Mouse (Mus musculus): Measurements from ENCODE around the gene Atg7. TPM values are rescaled to one million over a fixed set of nuclear protein-coding genes. Genes with fewer than 3 reads are reported as not detected.

Gene Atg7
- total RNA-seq, 2 experiments from 2014 or later, result 7.5 to 10.3 TPM

DNA sequence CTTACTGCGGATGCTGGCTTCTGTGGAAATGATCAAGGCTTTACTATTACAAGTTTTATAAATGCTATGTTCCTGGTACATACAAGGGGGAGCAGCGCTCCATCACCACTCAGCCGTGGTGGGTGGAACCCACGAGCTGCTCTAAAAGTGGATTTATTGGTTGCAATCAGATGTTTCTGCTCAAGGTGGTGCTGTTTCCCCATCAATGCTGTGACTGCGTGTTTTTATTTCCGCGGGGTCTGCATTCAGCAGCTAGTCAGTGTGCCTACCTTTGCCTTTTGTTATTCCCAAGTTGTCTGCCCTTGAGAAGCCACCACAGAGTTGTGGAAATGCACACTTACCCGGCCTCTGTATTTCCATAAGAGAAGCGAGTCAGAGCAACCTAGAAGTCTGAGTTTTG, 81.0 kb downstream of the Atg7 start:
- intact Hi-C loops (cut with DNase I; ENCODE audit: low total_unique reads), result loop anchor here (5.0 to 10.0 kb wide), 3 partner anchors 81 to 311 kb away; partner anchors contain the start of gene Tamm41
- peak; percentile 33 for DNase-seq

DNA sequence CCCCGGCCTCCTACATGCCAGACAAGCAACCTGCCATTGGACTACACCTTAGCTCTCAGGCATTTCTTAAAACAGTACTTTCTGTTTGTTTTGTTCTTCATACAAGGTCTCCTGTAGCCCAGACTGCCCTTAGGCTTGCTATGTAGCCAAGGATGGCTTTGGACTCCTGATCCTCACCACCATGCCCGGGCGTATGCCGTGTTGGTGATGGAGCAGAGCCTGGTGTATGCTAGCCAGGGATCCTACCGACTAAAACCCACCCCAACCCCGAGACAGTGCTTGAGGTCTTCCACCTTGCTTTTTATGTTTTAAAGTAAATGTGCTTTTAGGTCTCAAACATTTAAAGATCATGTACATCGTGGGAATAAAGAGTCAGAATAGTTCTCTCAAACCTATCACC, 81.5 kb downstream of the Atg7 start:
- no peak for DNase-seq
- intact Hi-C loops (cut with DNase I; ENCODE audit: low total_unique reads), result loop anchor here (5.0 to 10.0 kb wide), 3 partner anchors 80 to 310 kb away; partner anchors contain the start of gene Tamm41

DNA sequence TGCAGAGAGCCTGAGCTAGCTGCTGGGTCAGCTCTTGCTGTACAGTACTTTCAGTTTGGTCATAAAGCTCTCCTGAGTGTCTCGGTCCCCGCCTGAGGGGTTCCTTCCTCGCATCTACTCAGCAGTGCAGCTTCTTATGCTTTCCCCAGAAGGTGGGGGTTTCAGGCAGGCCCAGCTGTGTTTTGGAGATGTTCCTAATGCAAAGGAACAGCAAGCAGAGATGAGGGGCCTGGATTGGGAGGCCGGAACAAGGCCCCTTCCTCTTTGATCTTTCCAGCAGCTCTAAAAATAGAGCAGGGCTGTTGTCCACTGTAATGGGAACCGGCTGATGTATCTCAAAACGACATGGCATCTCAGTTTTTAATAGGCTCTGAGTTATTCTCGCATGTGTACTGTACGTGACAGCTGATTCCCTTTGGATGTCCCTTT, 82.3 kb downstream of the Atg7 start:
- no peak for DNase-seq
- intact Hi-C loops (cut with DNase I; ENCODE audit: low total_unique reads), result loop anchor here (10.0 kb wide), 2 partner anchors 80 to 310 kb away; partner anchors contain the start of gene Tamm41

DNA sequence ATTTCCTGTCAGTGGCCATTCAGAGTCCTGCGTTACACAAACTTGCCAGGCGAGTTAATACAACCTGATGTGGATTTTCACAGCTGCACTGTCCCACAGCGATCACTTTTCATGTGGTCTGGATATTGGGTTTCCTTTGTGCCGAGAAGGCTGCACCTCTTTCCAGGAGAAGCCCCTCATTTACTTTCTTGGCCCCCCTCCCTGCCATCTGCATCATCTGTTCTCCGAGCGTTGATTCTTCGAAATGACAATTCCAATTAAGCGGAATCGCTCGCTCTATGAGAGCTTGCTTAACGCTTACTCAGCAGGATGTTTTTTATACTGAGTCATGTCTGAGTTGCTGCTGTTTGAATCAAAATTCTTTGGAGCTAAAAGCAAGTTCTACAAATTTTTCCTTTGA, 83.8 kb downstream of the Atg7 start:
- no peak for DNase-seq
- intact Hi-C loops (cut with DNase I; ENCODE audit: low total_unique reads), result loop anchor here (10.0 kb wide), 2 partner anchors 78 to 308 kb away; partner anchors contain the start of gene Tamm41

DNA sequence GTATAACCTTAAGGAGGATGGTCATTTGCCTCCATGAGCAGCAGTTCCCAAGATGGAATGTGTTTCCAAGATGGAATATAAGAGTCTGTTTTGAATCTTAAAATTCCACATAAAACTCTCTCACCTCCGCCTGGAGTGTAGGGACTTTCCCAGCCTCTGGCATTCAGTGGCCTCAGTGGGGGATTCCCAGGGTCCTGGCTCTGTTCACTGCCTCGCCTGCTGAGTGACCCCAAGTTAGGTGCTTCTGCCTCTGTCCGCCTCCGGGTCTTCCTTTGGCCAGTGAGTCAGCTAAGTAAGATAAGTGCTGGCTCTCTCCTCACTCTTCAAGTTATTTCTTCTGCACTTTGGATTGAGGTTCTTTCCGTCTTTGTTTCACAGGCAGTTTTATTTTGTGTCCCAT, 90.3 kb downstream of the Atg7 start:
- DNase-seq, result no peak
- intact Hi-C loops (cut with DNase I; ENCODE audit: low total_unique reads), result no loop called here

DNA sequence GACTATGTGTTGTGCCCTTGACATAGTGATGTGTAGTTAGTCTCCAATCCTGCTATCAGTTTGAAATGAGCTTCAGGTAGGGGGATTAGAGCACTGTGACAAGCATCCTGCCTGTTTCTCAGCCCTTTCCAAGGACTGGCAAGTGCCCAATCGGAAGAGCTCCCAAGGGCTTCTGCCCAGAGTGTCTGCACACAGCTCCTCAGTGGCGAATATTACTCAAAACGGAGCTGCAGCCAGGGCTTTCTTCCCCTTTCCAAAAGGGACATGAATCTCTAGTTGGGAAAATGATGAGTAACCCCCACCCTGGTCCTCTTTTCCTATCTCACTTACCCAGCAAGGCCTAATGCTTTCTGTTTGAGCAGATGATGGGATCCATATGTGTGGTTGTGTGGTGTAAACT, 90.8 kb downstream of the Atg7 start:
- no peak for DNase-seq
- intact Hi-C loops (cut with DNase I; ENCODE audit: low total_unique reads), result no loop called here

DNA sequence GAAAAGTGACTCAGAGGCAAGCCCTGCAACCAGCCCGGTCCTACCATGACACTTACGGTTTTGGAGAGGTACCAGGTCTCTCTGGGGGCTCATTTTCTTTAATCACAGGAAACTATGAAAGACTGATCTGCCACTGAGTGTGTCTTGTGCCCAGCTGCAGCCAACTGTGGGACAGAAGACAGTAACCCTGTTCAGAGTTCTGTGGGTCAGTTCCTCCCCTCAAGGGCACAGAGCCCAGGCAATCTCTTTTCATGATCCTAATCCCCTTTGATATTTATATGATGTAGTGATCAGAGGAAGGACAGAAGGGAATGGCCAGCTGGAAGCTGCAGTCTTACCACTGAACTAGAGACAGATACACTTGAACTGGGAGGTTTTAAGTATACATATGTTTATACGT, 92.2 kb downstream of the Atg7 start:
- intact Hi-C loops (cut with DNase I; ENCODE audit: low total_unique reads), result no loop called here
- DNase-seq, result no peak

DNA sequence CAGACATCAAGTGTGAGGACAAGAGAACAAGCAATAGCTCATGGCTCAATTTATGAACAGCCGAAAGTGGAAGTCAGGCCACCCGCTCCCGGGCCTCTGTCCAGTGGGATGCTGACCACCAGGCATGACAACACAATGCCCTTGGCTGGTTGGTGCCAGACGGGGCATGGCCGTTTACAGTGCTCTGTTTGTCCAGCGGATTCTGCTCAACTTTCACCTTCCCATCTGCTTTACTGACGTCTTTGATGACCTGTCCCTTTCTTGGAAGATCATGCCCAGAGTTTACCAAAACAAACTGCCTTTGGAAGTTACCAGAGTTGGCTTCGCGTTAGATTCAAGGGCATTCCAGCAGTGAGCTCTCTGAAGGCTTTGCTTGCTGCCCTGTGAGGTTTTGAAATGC, 93.5 kb downstream of the Atg7 start:
- intact Hi-C loops (cut with DNase I; ENCODE audit: low total_unique reads), result no loop called here
- DNase-seq, result no peak

DNA sequence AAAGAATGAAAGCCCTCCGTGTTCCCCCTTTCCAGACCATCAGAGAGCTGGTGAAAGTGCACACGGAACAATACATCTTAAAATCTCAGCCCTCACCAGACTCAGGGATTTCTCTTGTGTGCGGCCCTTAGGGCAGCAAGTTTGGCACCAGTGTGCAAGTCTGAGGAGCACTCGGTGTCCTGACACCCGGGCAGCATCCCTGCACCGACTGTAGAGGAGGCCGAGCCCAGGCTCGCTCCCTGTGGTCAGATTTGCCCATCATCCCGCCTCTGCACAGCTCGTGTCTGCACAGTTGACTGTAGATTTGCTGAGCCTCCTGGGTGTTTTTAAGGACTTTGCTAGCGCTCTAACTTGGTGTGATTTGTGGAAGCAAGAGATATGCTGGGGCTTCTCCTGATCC, 94.3 kb downstream of the Atg7 start:
- intact Hi-C loops (cut with DNase I; ENCODE audit: low total_unique reads), result no loop called here
- no peak for DNase-seq

DNA sequence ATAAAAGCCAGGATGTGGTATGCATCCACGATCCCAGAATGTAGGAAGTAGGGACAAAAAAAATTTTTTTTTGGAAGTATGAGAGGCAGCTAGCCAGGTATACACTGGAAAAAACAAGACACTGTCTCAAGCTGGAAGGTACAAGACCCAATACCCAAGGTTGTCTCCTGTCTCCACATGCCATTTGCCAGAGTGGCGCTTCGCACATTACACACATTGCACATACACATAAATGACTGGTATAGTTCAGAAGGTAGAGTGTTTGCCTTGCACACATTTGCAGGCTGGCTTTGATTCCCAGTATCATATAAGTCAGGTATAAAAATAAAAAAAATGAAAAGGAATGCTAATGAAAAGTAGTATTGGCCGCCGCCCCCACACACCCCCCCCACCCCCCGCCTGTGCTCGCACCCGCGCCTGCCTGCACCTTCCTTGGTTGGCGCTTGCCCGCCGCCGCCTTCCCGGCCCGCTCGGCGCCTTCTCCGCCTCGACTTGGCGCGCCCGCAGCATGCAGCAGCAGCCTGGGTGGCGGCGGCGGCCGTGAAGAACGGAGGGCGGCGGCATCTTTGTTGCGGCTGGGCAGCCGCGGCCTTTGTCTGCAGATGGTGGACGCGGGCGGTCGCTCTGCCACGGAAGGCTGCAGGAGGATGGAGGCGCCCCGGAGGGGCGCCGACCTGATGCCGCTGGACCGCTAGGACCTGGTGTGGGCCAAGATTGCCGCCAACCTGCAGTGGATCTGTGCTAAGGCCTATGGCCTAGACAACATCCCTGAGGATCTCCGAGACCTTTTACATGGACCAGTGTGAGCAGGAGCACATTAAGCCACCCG, 95.2 kb downstream of the Atg7 start:
- DNase-seq, result no peak
- intact Hi-C loops (cut with DNase I; ENCODE audit: low total_unique reads), result no loop called here

DNA sequence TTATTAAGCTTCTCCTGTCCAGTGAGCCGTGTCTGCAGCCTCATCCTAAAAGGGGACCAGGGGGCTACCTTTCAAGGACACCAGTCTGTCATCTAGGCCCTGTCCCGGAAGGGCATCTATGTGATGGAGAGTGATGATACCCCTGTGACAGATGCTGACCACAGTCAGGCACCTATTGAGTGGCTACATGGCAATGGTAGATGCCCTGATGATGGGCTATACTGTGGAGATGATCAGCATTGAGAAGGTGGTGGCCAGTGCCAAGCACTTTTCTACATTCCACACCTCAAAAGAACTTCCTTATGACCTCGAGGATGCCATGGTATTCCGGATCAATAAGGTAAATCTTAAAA, 95.8 kb downstream of the Atg7 start:
- intact Hi-C loops (cut with DNase I; ENCODE audit: low total_unique reads), result no loop called here
- no peak for DNase-seq

DNA sequence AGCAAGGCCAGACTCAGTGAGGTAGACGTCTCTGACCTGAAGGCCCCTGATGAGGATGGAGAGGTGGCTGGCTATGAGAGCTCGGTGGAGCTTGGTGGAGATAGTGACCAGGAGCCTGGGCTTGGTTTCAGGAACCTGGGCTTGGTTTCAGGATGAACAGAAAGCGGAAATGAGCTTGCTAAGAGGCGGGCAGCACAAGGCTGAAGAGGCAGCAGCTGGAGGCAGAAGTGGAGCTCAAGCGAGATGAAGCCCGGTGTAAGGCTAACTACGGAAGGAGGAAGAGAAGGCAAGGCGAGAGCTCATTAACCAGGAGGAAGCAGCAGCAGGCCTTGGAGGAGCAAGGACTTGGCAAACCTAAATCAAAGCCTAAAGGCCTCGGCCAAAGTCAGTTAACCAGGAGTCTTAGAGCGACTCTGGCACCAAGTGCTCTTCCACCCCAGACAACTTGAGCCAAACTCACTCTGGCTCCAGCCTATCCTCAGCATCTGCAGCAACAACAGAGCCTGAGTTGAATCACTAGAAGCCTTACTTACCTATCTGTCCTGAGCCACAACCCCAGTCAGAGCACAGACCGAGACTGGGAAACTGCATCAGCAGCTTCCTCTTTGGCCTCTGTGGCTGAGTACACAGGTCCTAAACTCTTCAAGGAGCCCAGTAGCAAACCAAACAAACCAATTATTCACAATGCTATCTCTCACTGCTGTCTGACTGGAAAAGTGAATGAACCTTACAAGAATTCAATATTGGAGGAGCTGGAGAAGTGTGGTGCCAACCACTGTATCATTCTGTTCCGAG, 99.5 kb downstream of the Atg7 start:
- intact Hi-C loops (cut with DNase I; ENCODE audit: low total_unique reads), result no loop called here
- no peak for DNase-seq

DNA sequence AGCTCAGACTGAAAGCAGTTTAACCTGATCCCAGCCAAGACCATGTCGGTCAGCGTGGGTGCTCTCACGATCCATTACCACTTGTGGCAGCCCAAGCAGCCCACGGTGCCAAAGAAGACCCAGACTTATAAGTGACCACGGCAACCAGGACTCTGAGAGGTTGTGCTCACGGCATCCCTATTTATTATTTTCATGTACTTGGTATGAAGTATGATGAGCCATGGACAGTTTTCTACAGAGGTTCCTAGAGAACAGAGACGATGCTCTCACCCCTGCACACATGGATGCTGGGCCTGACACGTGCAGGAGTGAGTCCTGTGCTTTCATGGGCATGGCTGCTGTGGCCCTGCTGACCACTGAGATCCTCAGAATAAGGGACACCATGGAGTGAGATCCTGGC, 100.2 kb downstream of the Atg7 start:
- intact Hi-C loops (cut with DNase I; ENCODE audit: low total_unique reads), result no loop called here
- no peak for DNase-seq

DNA sequence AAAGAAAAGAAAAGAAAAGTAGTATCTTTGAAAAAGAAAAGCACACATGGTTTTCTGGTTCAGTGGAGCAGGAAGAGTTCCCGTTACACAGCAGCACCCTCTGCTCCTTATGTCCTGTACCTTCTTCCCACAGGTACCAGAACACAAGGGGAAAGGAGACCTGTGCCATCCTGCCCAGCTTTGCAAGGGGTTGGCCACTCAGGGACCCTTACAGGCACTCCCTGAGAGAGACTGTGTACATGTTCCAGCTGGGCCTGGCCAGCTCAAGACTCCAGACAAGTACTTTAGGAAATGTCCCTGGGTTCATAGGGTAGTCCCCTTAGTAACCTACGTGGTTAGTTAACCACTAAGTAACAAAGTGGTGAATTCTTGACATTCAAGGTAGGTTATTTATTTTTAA, 100.9 kb downstream of the Atg7 start:
- intact Hi-C loops (cut with DNase I; ENCODE audit: low total_unique reads), result no loop called here
- DNase-seq, result no peak

DNA sequence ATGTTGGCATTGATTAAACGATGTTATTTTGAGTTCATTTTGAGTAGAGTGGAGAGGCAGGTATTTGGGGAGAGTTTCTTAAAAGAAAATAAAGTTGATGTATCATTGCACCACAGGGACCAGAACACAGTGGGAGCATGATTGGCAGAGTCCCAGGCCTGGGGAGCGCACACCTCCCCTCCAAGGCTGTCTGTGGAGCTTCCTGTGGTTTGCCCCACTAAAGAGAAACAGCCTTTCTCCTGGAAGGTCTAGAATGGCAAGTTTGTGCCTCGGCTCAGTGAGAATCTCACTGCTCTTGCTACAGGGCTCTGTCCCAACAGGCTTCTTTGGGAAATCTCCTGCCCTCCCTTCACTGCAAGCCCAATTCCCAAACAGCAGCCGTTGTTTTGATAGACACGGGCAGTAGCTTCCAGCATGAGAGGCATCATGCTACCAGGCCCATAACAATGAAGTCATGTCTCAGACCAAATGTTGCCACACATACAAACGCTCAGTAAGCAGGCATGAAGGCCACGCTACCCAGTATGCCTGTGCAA, 103.6 kb downstream of the Atg7 start:
- DNase-seq, result no peak
- intact Hi-C loops (cut with DNase I; ENCODE audit: low total_unique reads), result no loop called here

DNA sequence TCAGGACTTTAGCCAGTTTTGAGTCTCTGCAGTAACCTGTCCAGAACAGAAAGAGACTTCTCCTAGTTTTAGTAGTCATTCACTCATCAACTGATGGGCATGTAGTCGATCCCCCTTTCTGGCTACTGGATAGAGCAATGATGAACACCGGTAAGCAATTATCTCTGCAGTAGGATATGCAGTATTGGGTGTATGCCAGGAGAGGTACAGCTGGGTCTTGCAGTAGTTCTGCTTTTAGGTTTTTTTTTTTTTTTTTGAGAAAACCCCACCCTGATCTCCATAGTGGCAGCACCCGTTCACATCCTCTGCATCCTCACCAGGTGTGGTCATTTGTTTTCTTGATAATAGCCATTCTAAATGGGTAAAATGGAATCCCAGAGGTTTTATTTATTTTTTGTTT, 105.5 kb downstream of the Atg7 start:
- DNase-seq, result no peak
- intact Hi-C loops (cut with DNase I; ENCODE audit: low total_unique reads), result no loop called here

DNA sequence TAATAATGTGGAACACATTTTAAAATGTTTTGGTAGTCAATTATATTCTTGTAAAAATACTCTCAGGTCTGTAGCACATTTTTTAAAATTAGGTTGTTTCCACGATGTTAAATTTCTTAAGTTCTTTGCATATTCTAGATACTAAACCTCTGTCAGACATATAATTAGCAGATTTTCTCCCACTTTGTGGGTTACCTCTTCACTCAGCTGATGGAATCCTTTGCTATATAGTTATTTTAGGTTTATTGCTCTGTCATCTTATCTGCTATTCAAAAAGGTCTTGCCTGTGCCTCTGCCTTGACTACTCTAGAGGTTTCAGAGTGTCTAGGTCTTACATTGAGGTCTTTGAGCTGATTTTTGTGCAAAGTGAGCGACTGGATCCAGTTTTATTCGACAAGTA, 106.0 kb downstream of the Atg7 start:
- DNase-seq, result no peak

DNA sequence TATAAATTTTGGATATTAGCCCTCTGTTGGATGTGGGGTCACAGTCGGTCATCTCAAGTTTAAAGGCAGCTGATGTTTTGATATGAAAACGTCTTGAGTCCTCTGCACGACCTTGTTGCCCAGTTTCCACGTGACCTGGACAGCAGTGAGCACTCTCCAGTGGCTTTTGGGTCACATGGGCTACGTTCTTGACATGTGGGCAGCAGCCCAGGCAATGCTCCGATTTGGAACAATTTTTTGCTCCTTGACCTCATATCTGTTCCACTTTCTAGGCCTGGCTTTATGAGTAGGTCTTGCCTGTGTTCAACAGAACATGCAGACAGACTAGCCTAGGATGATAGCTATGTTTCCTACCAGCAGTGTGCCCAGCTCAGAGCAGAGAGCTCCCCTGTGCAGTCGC, 115.9 kb downstream of the Atg7 start:
- intact Hi-C loops (cut with DNase I; ENCODE audit: low total_unique reads), result no loop called here
- DNase-seq, result no peak

More for the DNA sequence above, 106.0 kb downstream of the Atg7 start:
- intact Hi-C loops (cut with DNase I; ENCODE audit: low total_unique reads), result no loop called here

DNA sequence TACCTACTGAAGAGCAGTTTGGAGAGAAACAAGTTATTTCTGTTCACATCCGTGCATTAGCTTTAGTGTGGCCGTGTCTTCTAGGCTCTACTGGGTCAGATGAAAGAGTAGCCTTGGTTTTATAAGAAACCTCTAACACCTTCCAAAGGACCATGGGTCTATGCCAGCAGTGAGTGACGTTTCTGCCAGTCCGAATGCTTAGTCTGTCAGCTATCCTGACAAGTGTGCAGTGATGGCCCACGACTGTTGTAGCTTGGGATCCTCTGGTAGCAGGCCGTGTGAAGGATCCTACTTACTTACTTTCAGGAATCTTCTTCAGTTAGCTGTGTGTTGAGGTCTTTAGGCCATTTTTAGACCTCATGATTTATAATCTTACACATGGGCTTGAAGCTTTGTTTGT, 123.4 kb downstream of the Atg7 start:
- no peak for DNase-seq
- intact Hi-C loops (cut with DNase I; ENCODE audit: low total_unique reads), result no loop called here

DNA sequence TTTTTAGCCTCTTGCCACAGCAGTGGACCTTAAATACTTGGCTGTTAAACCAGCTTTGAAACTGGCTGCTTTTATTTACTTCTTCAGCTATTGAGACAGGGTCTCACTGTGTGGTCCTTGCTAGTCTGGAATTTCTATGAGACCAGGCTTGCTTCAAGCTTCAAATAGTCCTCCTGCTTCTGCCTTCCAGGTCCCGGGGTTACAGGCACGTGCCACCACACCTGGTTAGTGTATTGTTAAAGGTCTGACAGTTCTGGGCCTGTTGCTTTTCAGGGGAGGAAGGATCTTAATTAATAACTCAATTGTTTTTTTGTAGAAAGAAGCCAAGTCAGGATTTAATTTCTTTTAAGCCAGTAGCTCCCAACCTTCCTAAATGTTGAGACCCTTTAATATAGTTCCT, 124.8 kb downstream of the Atg7 start:
- no peak for DNase-seq
- intact Hi-C loops (cut with DNase I; ENCODE audit: low total_unique reads), result no loop called here

DNA sequence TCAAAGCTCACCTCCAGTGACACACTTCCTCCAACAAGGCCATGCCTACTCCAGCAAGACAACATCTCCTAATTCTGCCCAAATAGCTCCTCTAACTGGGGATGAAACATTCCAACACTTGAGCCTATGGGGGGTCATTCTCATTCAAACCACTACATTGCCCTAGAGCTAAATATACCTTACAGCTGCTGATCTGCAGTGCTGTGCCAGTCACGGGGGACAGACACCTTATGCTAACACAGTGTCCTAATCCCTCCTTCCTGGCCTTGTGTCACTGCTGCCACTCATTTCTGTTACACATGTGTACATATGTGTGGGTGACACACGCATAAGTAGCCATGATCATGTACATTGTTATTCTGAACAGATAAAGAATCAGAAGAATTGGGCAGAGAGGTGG, 127.4 kb downstream of the Atg7 start:
- no peak for DNase-seq
- intact Hi-C loops (cut with DNase I; ENCODE audit: low total_unique reads), result no loop called here
